Mouse (Mus musculus) heart, embryonic 16.5 days (tissue): ENCODE measurements around the gene 1700017D01Rik. TPM values are rescaled to one million over a fixed set of nuclear protein-coding genes. Genes with fewer than 3 reads are reported as not detected.
"Not testable (repeated sequence)": the region's sequence is repeated elsewhere in the genome, so short reads cannot be mapped to it uniquely, and the experiment has no call there.

Experiments
- ATAC-seq: fragments of 200-750 bp; cut with Nextera tagmentation; replicated peaks from 2 replicates; pipeline ENCODE4 v1.8.0; 2017; ENCODE audit warnings: moderate number of reproducible peaks; ENCODE audit not compliant: insufficient read depth, low FRiP score; ENCODE audit errors: extremely low read depth
- H3K27ac ChIP-seq: fragments of 300-500 bp; sonication (generic); 2 replicates; pipeline ENCODE4 v1.5.1; 2014; ENCODE audit warnings: mild to moderate bottlenecking, low read length, control low read depth, moderate library complexity
- H3K27me3 ChIP-seq: fragments of 300-500 bp; sonication (generic); 2 replicates; pipeline ENCODE4 v1.6.1; 2014; ENCODE audit warnings: low read length, mixed read lengths; ENCODE audit not compliant: control insufficient read depth, insufficient read depth
- H3K36me3 ChIP-seq: fragments of 300-500 bp; sonication (generic); 2 replicates; pipeline ENCODE4 v1.6.1; 2014; ENCODE audit not compliant: control insufficient read depth, insufficient read depth
- H3K4me1 ChIP-seq: fragments of 300-500 bp; sonication (generic); 2 replicates; pipeline ENCODE4 v1.6.1; 2014; ENCODE audit warnings: low read length, mixed read lengths; ENCODE audit not compliant: control insufficient read depth, insufficient read depth
- H3K4me2 ChIP-seq: fragments of 300-500 bp; sonication (generic); 2 replicates; pipeline ENCODE4 v1.6.1; 2014; ENCODE audit warnings: low read depth, mild to moderate bottlenecking, control low read depth, low read length
- H3K4me3 ChIP-seq: fragments of 300-500 bp; sonication (generic); 2 replicates; pipeline ENCODE4 v1.5.1; 2014; ENCODE audit warnings: mild to moderate bottlenecking, control low read depth, low read length
- H3K9ac ChIP-seq: fragments of 300-500 bp; sonication (generic); 2 replicates; pipeline ENCODE4 v1.6.1; 2014; ENCODE audit warnings: low read length, control low read depth
- H3K9me3 ChIP-seq: fragments of 300-500 bp; sonication (generic); replicated peaks from 2 replicates; pipeline ENCODE4 v1.6.1; 2016; ENCODE audit warnings: low read length; ENCODE audit not compliant: control insufficient read depth
- WGBS: fragments of 180-500 bp; shearing (Covaris S2); extraction: QIAGEN DNeasy Blood & Tissue Kit; methylation state at CpG from one replicate; pipeline ENCODE4 v1.1.7; 2014; 5-methylcytosine and 5-hydroxymethylcytosine counted together
- polyA plus RNA-seq: library from polyadenylated mRNA; unstranded; fragments of >200 nt; fragmentation: Nextera tagmentation; extraction: Ambion mirVana; gene quantifications from 2 replicates; pipeline ENCODE4 v1.2.1, GENCODE M21; 2015

The 1700017D01Rik gene
- not detected in 2 replicates for polyA plus RNA-seq

- H3K9ac ChIP-seq, H3K4me1 ChIP-seq, H3K9me3 ChIP-seq, H3K27ac ChIP-seq, H3K36me3 ChIP-seq, H3K4me3 ChIP-seq, H3K4me2 ChIP-seq, H3K27me3 ChIP-seq, ATAC-seq: not testable (repeated sequence)
- 77% methylated on average over 8 of the region's 8 CpGs for WGBS
Observed at GRCm38 (mm10) chr19:11130776-11131175, at the start of gene 1700017D01Rik. Gene 1700017D01Rik (minus strand): TSS chr19:11130876.

- H3K27me3 ChIP-seq: no peaks in the 10 kb centered on the region
- H3K9me3 ChIP-seq: no peaks in the 10 kb centered on the region
- H3K4me1 ChIP-seq: no peaks in the 10 kb centered on the region
- WGBS: 59% methylated on average over 2 of the region's 2 CpGs
- H3K4me2 ChIP-seq: no peak overlapping the region
- H3K27ac ChIP-seq: no peak overlapping the region
- H3K9ac ChIP-seq: no peak overlapping the region
- H3K36me3 ChIP-seq: no peaks in the 10 kb centered on the region
- no peak for ATAC-seq
- H3K4me3 ChIP-seq: no peak overlapping the region
Observed at GRCm38 (mm10) chr19:11177464-11177863, 46.8 kb upstream of the 1700017D01Rik start.

GRCm38 (mm10) chr19:11165172-11165571 lies 34.5 kb upstream of the 1700017D01Rik start, which contains the start of gene 1700025F22Rik:
Gene 1700025F22Rik (minus strand): TSS chr19:11165320.
- Histone ChIP-seq H3K9me3 (no peaks in the 10 kb centered on the region), H3K27me3 (no peaks in the 10 kb centered on the region), H3K4me2 (no peak within 1 kb of the TSS), H3K27ac (no peak within 1 kb of the TSS), H3K9ac (no peak within 1 kb of the TSS), H3K36me3 (no peaks in the 10 kb centered on the region), H3K4me3 (no peak within 1 kb of the TSS), H3K4me1 (no peaks in the 10 kb centered on the region)
- no peak for ATAC-seq
- 21% methylated on average over 10 of the region's 10 CpGs for WGBS

GRCm38 (mm10) chr19:11157890-11158289 lies 27.2 kb upstream of the 1700017D01Rik start:
- 79% methylated on average over 6 of the region's 6 CpGs for WGBS

GRCm38 (mm10) chr19:11135336-11135735 lies 4.7 kb upstream of the 1700017D01Rik start:
- 57% methylated on average over 4 of the region's 4 CpGs for WGBS
- Histone ChIP-seq H3K27ac (no peak overlapping the region), H3K9me3 (no peaks in the 10 kb centered on the region), H3K4me2 (no peak overlapping the region), H3K4me3 (no peak overlapping the region), H3K36me3 (no peaks in the 10 kb centered on the region), H3K27me3 (no peaks in the 10 kb centered on the region), H3K9ac (no peak overlapping the region), H3K4me1 (no peaks in the 10 kb centered on the region)
- ATAC-seq: no peak

More at GRCm38 (mm10) chr19:11157890-11158289, 27.2 kb upstream of the 1700017D01Rik start:
- not testable (repeated sequence) for H3K9me3 ChIP-seq, H3K27me3 ChIP-seq, H3K36me3 ChIP-seq, H3K4me3 ChIP-seq, H3K9ac ChIP-seq, H3K4me1 ChIP-seq, ATAC-seq, H3K27ac ChIP-seq, H3K4me2 ChIP-seq

- H3K36me3 ChIP-seq: no peaks in the 10 kb centered on the region
- no peaks in the 10 kb centered on the region for H3K4me1 ChIP-seq
- no peaks in the 10 kb centered on the region for H3K9me3 ChIP-seq
- WGBS: 82% methylated on average over 2 of the region's 2 CpGs
- H3K9ac ChIP-seq: no peak overlapping the region
- H3K4me3 ChIP-seq: no peak overlapping the region
- no peaks in the 10 kb centered on the region for H3K27me3 ChIP-seq
- no peak for ATAC-seq
- H3K27ac ChIP-seq: no peak overlapping the region
- no peak overlapping the region for H3K4me2 ChIP-seq
Observed at GRCm38 (mm10) chr19:11134852-11135251, 4.2 kb upstream of the 1700017D01Rik start.

GRCm38 (mm10) chr19:11129702-11130101 lies 974 bp downstream of the 1700017D01Rik start:
- Histone ChIP-seq H3K9me3 (no peaks in the 10 kb centered on the region), H3K27me3 (no peaks in the 10 kb centered on the region), H3K4me3 (no peak overlapping the region), H3K9ac (no peak overlapping the region), H3K4me2 (no peak overlapping the region), H3K27ac (no peak overlapping the region), H3K4me1 (no peaks in the 10 kb centered on the region), H3K36me3 (no peaks in the 10 kb centered on the region)
- no peak for ATAC-seq
- WGBS: 86% methylated on average over 1 of the region's 1 CpGs

- Histone ChIP-seq H3K4me2 (peak overlapping the region; percentile 61), H3K4me3 (peak overlapping the region; percentile 51), H3K9ac (peak overlapping the region; percentile 70)
- not testable (repeated sequence) for H3K27ac ChIP-seq, H3K36me3 ChIP-seq, H3K9me3 ChIP-seq, H3K4me1 ChIP-seq, H3K27me3 ChIP-seq
- ATAC-seq: peak; percentile 97
- 1% methylated on average over 13 of the region's 38 CpGs for WGBS
Observed at GRCm38 (mm10) chr19:11121016-11121420, 9.7 kb downstream of the 1700017D01Rik start.

GRCm38 (mm10) chr19:11119338-11119737 lies 11.3 kb downstream of the 1700017D01Rik start:
- Histone ChIP-seq H3K27me3 (no peaks in the 10 kb centered on the region), H3K4me1 (no peaks in the 10 kb centered on the region), H3K4me3 (no peak overlapping the region), H3K9ac (no peak overlapping the region), H3K27ac (no peak overlapping the region), H3K36me3 (no peaks in the 10 kb centered on the region), H3K4me2 (no peak overlapping the region), H3K9me3 (no peaks in the 10 kb centered on the region)
- 79% methylated on average over 2 of the region's 2 CpGs for WGBS
- ATAC-seq: no peak
